Mouse (Mus musculus): ENCODE results near the gene Dusp14. TPM values are rescaled to one million over a fixed set of nuclear protein-coding genes. Genes with fewer than 3 reads are reported as not detected.

Dusp14 gene
- total RNA-seq, 2 experiments from 2014 or later = 9.7 to 12.4 TPM

DNA sequence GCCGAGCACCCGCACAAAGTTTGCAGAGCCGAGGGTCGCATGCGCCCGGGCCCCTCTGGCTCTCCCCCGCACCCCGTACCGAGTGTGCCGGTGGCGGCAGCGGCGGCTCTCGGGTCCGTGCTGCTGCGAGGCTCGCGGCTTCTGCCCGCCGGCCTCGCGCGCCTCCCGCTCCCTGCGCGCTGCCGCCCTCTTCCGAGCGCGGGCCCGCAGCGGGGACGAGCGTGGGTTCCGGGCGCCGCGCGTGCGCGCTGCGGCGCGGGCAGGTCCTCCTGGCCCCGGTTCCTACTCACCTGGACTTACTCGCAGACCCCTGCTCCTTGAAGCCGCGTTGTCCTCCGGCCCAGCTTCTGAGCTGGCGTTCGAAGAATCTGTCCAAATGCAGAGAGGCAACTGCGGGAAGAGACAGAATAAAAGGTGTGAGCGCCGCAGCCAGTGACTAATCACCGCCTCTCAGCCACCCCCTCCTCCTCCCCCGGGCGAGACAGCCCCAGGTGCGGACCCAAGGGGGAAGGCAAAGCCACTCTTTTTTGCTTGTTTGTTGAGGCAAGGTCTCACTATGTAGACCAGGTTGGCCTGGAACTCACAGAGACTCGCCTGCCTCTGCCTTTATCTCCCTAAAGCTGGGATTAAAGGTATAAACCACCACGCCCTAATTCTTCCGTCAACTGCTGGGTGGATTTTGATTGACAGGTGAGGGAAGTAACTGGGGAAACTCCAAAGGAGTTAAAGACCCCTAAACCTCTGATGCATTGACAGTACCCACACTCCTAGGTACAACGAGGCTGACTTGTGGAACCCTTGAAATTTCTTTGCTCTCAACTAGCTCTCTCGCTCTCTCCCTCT lies 649 bp downstream of the Dusp14 start:
- DNase-seq = peak; percentile 37
- intact Hi-C loops (cut with DNase I; ENCODE audit: low total_unique reads) = no loop called here

DNA sequence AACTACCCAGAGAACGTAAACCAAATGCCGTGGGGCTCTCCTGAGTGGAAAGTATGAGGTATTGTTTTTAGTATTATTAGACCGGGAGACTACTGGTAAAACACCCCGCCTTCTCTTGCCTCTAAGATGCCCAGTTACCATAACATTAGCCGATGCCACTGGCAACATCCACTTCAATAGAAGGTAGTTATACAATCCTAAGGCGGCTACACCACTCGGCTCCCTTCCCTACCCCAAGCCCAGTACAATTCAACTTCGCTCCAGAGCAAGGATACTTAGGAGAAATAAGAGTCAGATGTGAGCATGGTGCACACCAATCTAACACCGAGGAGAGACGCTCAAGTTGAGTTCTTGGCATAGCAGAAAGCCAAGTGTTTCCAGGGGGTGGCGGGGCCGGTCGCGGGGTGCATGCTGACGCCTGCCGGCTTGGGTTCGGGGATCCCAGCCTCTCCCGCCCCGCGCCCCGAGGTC lies 1.3 kb downstream of the Dusp14 start:
- DNase-seq = no peak
- intact Hi-C loops (cut with DNase I; ENCODE audit: low total_unique reads) = no loop called here

DNA sequence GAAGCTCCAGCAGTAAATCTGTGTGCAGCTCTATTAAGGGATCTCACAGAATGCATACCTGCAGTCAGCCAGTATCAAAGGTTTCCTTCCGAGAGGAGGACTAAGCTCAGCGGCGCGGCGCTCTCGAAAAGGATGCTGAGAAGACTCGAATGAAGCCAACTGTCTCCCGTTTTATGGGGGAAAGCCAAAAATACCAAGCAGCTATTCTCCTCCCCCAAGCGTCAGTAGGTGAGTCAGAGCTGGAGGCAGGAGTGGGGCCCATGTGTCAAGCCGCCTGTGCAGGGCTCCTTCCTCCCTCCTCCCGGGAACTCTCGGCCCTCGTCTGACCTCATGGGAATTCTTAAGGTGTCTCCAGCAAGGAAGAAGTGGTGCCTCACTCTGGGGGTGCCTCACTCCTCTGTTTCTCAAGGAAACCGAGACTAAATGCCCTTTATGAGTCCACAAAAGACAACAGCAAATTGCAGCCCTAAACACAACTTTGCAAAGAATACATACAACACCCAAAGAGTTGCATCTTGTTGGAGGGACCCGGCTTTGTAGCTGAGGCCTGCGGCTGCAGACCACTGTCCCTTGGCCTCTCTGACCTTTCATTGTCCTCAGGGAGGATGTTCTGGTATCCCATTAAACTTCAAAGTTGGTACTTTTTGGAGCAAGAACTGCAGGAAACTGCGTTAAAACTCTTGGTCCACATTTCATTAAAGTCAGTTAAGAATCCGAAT lies 2.0 kb downstream of the Dusp14 start:
- intact Hi-C loops (cut with DNase I; ENCODE audit: low total_unique reads) = no loop called here
- no peak for DNase-seq

- intact Hi-C loops (cut with DNase I; ENCODE audit: low total_unique reads) = no loop called here
- DNase-seq = no peak
Observed at GRCm38 (mm10) chr11:84066071-84066481, 3.0 kb downstream of the Dusp14 start.

DNA sequence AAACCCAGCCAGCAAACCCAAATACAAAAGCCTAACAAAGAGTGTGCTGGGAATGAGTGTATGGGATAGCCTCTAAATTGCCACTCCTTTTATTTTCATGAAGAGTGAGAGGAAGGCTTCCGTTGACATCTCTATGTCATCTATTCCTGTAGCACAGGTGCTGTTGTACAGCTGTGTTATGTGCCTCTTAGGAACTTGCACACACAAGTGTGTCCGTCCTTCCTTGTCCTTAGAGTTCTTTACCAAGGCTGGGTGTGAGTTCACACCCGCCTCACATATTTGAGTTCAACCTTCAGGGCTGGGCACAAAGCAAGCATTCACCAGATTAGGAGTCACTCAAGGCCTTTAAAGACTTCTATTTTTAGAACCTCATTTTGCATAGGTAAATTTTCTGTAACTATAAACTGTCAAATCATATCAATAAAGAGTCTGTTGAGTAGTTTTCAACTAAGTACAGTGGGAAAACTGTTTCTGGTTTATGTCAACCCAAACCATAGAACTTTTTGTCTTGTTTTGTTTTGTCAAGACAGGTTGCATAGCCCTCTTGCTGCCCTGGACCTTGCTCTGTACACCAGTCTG lies 5.3 kb downstream of the Dusp14 start:
- no peak for DNase-seq
- intact Hi-C loops (cut with DNase I; ENCODE audit: low total_unique reads) = no loop called here

DNA sequence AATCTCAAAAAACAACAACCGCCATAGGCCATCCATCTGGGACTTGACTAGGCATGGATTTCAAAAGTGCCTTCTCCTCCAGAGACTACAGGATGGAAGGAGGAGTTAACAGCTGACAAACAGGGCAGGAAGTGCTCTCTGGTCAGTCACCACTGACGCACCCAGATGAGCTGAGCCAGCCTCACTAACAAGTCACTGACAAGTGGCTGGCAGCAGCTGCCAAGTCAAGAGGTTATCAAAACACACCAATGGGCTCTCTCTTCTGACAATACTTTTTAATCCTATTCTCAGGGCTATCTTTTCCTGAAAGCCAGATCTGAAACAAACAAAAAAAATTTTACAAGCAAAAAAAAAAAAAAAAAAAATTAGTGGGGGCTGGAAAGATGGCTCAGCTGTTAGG lies 6.3 kb downstream of the Dusp14 start:
- no peak for DNase-seq
- intact Hi-C loops (cut with DNase I; ENCODE audit: low total_unique reads) = no loop called here

- intact Hi-C loops (cut with DNase I; ENCODE audit: low total_unique reads) = no loop called here
Observed at GRCm38 (mm10) chr11:84061881-84062280, 7.2 kb downstream of the Dusp14 start.

DNA sequence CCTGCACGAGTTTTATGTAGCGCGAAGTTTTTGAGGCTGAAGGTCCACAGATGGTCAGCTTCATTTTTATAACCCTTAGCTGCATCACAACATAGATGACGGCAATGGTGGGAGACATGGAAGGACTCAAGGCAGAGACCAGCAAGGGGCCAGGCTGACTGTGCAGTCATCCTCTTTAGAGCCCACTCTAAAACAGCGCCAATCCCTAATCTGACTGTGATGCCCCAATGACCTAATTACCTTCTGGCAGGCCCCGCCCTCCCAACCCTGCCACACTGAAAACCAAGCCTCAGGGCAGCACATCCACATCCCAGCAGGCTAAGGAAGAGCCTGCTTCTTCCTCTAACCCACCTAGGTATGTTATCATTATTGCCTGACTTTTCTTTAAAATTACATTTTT lies 8.4 kb downstream of the Dusp14 start:
- intact Hi-C loops (cut with DNase I; ENCODE audit: low total_unique reads) = no loop called here
- no peak for DNase-seq

More at GRCm38 (mm10) chr11:84061881-84062280, 7.2 kb downstream of the Dusp14 start:
- DNase-seq = no peak

DNA sequence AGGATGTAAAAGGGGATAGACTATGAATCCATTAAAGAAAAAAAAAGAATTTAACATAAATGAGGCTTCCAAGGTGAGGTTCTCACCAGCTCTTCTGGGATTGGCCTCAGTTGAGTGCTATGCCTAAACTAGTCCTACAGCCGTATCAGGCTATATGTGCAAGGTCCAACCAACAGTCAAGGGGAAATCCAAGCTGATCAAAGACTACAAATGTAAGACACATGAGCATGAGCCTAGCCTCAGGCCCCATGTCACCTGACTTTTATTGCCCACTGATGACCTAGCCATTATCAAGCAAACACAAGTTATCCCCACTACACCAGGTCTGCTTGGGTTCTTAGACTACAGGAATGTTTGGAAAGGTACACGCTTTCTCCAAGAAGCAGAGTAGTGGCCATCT lies 9.3 kb downstream of the Dusp14 start:
- intact Hi-C loops (cut with DNase I; ENCODE audit: low total_unique reads) = no loop called here
- no peak for DNase-seq

DNA sequence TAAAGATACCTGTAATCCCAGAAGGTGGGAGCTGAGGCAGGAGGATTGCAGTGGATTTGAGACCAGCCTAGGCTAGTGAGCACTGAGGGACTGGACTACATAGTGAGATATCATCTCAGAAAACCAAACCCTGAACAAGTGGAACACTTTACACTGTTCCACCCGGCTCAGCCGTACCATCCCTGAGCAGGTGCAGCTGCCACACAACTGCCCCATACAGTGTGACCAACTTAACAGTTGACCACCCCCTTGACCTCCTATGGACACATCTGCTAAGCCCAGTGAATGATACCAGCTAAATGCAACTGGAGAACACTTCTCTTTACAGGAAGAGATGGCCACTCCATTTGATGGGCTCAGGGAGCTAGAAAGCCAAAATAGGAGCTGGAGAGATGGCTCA lies 11.6 kb downstream of the Dusp14 start:
- intact Hi-C loops (cut with DNase I; ENCODE audit: low total_unique reads) = no loop called here

GRCm38 (mm10) chr11:84053524-84054163 lies 15.4 kb downstream of the Dusp14 start:
- intact Hi-C loops (cut with DNase I; ENCODE audit: low total_unique reads) = no loop called here
- no peak for DNase-seq

More for the DNA sequence above, 11.6 kb downstream of the Dusp14 start:
- no peak for DNase-seq

DNA sequence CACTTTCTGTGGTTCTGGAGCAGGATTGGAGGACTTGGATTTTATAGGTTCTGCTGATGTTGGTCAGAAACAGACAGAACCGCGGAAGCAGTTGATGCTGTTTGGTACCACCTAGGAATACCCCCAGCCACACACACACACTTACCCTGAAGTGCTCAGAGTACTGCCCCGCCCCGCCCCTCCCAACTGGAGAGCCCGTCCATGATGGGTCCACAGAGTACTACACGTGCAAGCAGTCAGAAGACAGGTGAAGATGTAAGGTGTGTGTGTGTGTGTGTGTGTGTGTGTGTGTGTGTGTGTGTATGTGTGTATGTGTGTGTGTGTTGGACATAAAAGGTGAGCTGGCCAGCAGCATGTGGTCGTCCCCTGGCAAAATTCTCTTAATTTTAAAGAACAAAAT lies 16.0 kb downstream of the Dusp14 start:
- DNase-seq = no peak
- intact Hi-C loops (cut with DNase I; ENCODE audit: low total_unique reads) = no loop called here

DNA sequence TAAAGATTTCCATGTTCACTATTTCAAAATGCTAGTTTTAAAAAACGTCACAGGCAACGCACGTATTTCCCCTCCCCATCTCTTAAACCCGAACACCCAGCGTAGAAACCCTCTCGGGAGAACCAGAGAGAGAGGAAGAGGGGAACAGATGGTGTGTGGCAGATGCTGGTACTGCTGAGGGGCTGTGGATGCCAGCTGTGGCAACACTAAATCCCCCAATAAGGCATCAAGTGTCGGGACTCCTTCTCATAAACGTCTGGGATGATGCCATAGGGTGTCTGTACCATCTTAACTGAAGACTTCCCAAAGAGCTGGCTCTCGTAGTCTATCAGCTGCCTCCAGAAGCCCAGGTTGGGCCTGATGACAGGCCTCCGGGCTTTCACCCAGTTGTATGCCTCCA lies 20.6 kb downstream of the Dusp14 start:
- intact Hi-C loops (cut with DNase I; ENCODE audit: low total_unique reads) = no loop called here
- no peak for DNase-seq

GRCm38 (mm10) chr11:84047270-84047669 lies 21.8 kb downstream of the Dusp14 start:
- intact Hi-C loops (cut with DNase I; ENCODE audit: low total_unique reads) = no loop called here
- DNase-seq = no peak

DNA sequence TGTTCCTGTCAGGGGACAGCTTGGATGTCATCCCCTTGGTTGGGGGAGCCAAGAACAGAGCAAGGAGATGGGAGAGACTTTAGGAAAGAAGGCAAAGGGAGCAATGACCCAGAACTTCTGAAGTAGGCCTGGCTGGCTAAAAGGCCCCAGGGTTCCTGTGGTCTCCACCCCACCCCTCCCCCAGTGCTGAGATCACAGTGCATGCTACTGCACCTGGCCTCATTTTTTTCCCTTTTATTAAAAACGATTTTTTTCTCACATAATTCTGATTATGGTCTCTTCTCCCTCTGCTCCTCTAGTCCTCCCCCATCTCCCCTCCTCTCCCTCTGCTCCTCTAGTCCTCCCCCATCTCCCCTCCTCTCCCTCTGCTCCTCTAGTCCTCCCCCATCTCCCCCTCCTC lies 24.1 kb downstream of the Dusp14 start:
- intact Hi-C loops (cut with DNase I; ENCODE audit: low total_unique reads) = no loop called here
- DNase-seq = no peak

DNA sequence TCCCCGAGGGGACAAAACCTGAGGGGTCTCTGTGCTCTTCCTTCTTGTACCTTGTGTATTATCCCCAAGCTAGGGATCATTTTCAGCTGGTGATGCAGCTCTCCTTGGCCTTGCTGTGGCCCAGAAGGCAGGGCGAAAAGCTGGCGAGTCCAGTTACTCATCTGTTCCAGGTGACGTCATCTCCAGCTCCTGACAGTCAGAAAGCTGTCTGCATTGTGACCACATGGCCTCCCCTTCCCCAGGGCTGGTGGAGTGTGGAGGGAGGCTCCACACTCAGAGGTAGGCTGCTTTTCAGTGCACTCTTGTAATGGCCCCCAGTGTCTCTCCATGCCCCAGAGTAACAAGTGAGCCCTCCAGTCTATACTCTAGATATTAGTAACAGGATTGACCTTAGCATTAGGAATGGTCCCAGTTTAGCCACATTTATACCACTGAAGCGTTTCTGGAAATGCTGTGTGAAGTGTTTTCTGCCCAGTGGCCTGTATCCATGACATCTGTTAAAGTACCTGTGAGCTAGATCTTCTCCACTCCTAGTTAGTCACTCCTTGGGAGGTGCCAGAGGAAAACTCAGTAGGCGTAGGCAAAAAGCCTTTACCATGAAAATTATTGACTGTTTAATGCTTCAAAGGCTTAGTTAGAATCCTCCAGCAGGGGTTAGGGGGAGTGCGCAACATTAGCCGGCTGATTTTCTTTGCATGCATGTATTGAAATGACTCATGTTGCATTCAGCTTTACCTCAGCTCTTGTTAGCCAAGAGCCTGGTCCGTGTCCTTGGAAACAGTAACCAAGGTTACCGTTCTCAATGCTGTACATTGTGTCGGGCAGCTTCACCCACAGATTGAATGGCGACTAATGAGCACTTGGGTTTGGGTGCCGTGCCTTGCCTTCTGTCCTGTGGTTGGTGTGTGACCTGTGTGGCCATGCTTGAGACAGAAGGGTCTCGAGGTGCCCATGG lies 26.0 kb downstream of the Dusp14 start:
- peak; percentile 21 for DNase-seq
- intact Hi-C loops (cut with DNase I; ENCODE audit: low total_unique reads) = no loop called here

DNA sequence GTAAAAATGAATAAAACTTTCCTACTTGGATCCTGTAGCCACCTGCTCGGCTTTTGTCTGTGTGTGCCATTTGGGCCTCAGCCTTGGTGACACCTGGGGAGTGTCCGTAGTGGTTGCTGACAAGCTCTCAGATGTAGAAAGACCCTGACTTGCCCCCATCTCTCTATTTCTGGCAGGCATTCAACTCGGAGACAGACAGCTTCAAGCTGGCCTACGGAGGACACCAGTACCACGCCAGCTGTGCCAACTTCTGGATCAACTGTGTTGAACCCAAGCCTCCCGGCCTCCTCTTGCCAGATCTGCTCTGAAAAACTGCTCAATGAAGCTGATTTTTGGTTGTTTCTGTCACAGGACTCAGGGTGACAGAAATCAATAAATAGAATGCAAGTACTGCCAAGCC lies 28.4 kb downstream of the Dusp14 start:
- DNase-seq = no peak
- intact Hi-C loops (cut with DNase I; ENCODE audit: low total_unique reads) = no loop called here

- DNase-seq = no peak
- intact Hi-C loops (cut with DNase I; ENCODE audit: low total_unique reads) = no loop called here
Observed at GRCm38 (mm10) chr11:84033671-84034070, 35.4 kb downstream of the Dusp14 start.

- no peak for DNase-seq
- intact Hi-C loops (cut with DNase I; ENCODE audit: low total_unique reads) = no loop called here
Observed at GRCm38 (mm10) chr11:84032559-84032958, 36.5 kb downstream of the Dusp14 start.
